Mouse (Mus musculus) C2C12 (cell line): ENCODE measurements at regions not wholly inside any gene's neighbourhood (a gene's known extent, or its start where the extent isn't known, plus 50 kb on each side); places are given as distances from the start of the nearest gene placed in this dataset.

Experiments
- CEBPB ChIP-seq: IDR thresholded peaks from one replicate; pipeline ENCODE4 v1.6.1; 2011; ENCODE audit warnings: low read depth, mild to moderate bottlenecking, control low read depth, moderate library complexity
- CTCF ChIP-seq: IDR thresholded peaks from one replicate; pipeline ENCODE4 v1.5.1; 2011; ENCODE audit not compliant: control insufficient read depth, insufficient read depth, insufficient read length
- FOSL1 ChIP-seq: IDR thresholded peaks from one replicate; pipeline ENCODE4 v1.8.0; 2011; ENCODE audit warnings: mild to moderate bottlenecking, low read length; ENCODE audit not compliant: poor library complexity, insufficient read depth, severe bottlenecking
- MAX ChIP-seq: IDR thresholded peaks from one replicate; pipeline ENCODE4 v1.6.1; 2011; ENCODE audit warnings: mild to moderate bottlenecking, control low read depth
- MYOD1 ChIP-seq: IDR thresholded peaks from one replicate; pipeline ENCODE4 v1.6.1; 2011; ENCODE audit warnings: low read depth; ENCODE audit not compliant: control insufficient read depth, insufficient read length
- MYOG ChIP-seq: IDR thresholded peaks from one replicate; pipeline ENCODE4 v1.6.1; 2011; ENCODE audit not compliant: control insufficient read depth, insufficient read length; ENCODE audit errors: extremely low read depth
- USF1 ChIP-seq: IDR thresholded peaks from one replicate; pipeline ENCODE4 v1.6.1; 2011; ENCODE audit warnings: low read depth, mild to moderate bottlenecking, control low read depth, moderate library complexity

DNA sequence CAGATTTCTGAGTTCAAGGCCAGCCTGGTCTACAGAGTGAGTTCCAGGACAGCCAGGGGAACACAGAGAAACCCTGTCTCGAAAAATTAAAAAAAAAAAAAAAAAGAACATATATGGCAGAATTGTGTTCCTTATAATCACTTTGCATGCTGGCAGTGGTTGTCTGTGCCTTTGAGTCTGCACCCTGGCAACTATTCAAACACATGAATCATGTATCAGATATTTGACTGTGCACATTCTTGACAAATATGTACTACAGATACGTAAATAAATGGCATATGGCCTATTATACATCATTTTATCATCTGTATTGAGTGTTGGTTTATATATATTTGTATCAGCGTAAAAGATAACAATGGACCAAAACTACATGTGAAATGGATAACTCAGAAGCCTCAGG is 246.7 kb upstream of the N4bp1 start:
- TF ChIP-seq CTCF (no peak), USF1 (no peak), MAX (no peak), MYOG (no peak), CEBPB (no peak), FOSL1 (no peak), MYOD1 (no peak)
